Mouse (Mus musculus) megakaryocyte progenitor cell, adult 5-6 weeks (primary cell): ENCODE measurements around the gene Tm2d1. TPM values are rescaled to one million over a fixed set of nuclear protein-coding genes. Genes with fewer than 3 reads are reported as not detected.

ENCODE experiments used
- ATAC-seq: replicated peaks from 2 replicates; pipeline ENCODE4 v1.8.0; 2016; ENCODE audit warnings: mild to moderate bottlenecking, moderate TSS enrichment, inconsistent platforms; ENCODE audit not compliant: poor library complexity
- total RNA-seq, 2 experiments: library from RNA; stranded (forward) in 1 of 2; stranded (reverse) in 1 of 2; fragments of 157-497, 149-512 nt in 1 of 2; fragments of 200-1000 nt in 1 of 2; gene quantifications; 2 replicates each; pipeline versions ENCODE4 v1.2.3 to v1.2.4; 2015 to 2017

Gene Tm2d1
- total RNA-seq, 2 experiments from 2014 or later = 13.2 to 31.2 TPM

DNA sequence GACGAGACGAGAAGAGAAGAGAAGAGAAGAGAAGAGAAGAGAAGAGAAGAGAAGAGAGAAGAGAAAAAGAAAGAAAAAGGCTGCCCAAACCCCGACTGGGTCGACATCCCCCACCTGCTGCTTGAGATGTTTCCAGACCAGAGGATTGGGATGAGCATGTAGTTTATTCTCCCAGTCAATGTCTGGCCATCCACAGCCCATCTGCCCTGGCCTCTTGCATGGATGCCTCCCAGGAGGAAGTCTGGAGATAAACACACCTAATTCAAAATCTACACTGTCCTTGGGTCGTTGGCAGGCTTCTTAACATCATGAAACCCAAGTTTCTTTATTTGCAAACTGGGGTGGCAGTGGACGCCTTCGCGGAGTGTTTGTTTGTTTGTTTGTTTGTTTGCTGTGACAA lies 47.4 kb downstream of the Tm2d1 start:
- ATAC-seq = no peak

DNA sequence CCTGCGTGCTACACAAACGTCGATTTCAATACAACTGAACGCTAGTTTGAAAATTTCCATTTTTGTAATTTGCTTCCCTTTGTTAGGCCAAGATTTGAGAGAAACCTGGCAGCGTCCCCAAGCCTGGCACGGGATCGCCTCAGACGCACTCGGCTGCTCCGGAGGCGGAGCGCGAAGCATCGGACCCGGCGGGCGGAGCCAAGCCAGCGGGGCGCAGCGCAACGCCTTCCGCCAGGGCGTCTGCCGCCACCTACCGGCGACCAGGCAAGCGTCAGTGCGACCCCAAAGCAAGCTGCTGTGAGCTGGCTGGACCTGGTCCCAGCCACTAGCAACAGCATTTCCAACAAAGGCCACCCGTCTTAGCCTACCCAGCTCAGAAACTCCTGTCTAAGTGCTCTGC lies 60.9 kb downstream of the Tm2d1 start:
- peak; percentile 99 for ATAC-seq

DNA sequence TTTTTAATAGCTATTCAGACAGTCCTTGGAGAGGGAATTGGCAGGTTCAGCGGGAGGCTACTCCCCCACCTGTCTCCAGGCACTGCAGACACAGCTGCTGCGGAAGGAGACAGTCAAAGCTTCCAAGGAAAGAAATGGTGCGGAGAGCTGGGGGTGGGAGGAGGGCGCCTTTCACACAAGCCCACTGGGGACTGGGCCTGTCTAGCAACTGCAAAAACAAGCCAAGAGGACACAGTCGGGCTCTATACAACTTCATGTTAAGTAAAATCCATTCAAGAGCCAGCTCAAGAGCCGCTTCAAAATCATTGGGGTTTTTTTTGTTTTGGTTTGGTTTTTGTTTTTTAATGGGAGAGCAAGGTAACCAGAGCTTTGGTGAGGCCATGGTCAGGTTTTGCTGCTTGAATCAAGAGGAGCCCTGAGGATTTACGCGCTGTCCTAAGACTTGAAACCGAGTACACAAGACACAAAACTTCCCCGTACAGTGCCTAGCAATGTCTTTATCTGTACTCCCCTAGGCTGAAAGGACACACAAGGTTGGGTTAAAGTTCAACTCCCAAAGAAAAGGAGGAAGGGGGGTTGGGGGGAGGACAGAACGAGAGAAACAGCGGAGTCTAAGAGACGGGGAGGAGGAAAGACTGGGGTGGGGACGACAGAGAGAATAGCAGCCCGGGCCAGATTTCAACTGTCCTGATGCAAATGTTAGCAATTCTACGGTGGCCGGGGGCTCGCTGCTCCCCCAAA lies 61.6 kb downstream of the Tm2d1 start:
- ATAC-seq = peak; percentile 34

DNA sequence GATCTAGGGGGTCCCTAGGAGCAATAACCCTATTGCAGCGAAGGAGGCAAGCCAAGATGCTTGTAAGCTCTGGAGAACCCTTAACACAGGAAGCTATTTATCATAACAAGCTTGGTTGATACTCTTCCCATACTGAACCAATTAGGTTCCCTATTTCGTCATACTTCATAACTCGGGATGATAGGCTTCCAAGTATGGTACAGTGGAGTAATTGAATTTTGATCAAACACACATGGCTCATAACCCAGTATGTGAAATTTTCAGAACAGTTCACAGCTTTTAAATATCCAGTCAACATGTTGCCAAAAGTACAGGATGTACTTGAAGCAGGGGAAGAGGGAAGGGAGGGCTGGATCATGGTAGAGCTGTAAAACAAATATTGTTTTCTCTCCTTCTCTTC lies 64.3 kb downstream of the Tm2d1 start:
- ATAC-seq = no peak

DNA sequence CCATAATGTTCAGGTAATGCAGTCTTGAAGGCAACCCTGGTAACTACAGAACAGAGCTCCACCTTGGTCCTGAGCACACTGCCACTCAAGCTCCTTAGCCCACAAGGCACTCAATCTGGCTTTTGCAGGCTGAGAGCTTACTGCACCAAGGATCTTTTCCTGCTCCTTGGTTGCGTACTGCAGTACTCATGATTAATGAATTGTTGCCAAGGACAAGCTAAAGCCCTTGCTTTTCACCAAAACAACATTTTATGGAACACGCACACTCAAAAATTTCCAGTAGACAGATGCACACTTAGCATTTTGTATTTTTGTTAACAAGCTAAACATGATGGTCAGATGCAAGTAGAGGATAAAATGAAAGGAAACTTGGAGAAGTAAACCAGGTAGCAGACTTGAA lies 66.0 kb downstream of the Tm2d1 start:
- no peak for ATAC-seq

Other genes with a start within 250 kb of the Tm2d1 start
- 0.76 and 1.8 TPM in 2 replicates for gene Patj, start 12.5 kb upstream of the Tm2d1 start, total RNA-seq (2015)
- 3.6 and 10.0 TPM in 2 replicates for gene Patj, start 12.5 kb upstream of the Tm2d1 start, total RNA-seq (2017)